Mouse (Mus musculus) granulocyte monocyte progenitor cell, adult 5-6 weeks (primary cell): Measurements from ENCODE around the gene Hebp1. TPM values are rescaled to one million over a fixed set of nuclear protein-coding genes. Genes with fewer than 3 reads are reported as not detected.

Experiments
- ATAC-seq: replicated peaks from 2 replicates; pipeline ENCODE4 v1.8.0; 2016; ENCODE audit warnings: mild to moderate bottlenecking, moderate TSS enrichment, inconsistent platforms; ENCODE audit not compliant: poor library complexity, severe bottlenecking
- total RNA-seq, 2 experiments: library from RNA; stranded (forward) in 1 of 2; stranded (reverse) in 1 of 2; fragments of 200-712, 200-1000 nt in 1 of 2; fragments of >200 nt in 1 of 2; fragmentation: Nextera tagmentation in 1 of 2; gene quantifications; 2 replicates each; pipeline ENCODE4 v1.2.3; 2014 to 2017

Gene Hebp1
- total RNA-seq, 2 experiments from 2014 or later: 10.8 to 29.6 TPM

- no peak for ATAC-seq
Observed at GRCm38 (mm10) chr6:135166262-135166661, 31.6 kb downstream of the Hebp1 start.

- ATAC-seq: no peak
Observed at GRCm38 (mm10) chr6:135165706-135166105, 32.1 kb downstream of the Hebp1 start.

GRCm38 (mm10) chr6:135165191-135165590 is 32.6 kb downstream of the Hebp1 start:
- ATAC-seq: no peak

- no peak for ATAC-seq
Observed at GRCm38 (mm10) chr6:135162861-135163260, 35.0 kb downstream of the Hebp1 start.

- ATAC-seq: no peak
Observed at GRCm38 (mm10) chr6:135162311-135162710, 35.5 kb downstream of the Hebp1 start.

GRCm38 (mm10) chr6:135161356-135161755 is 36.5 kb downstream of the Hebp1 start:
- peak; percentile 85 for ATAC-seq

- ATAC-seq: no peak
Observed at GRCm38 (mm10) chr6:135158509-135158908, 39.3 kb downstream of the Hebp1 start.

GRCm38 (mm10) chr6:135157496-135157895 is 40.3 kb downstream of the Hebp1 start:
- no peak for ATAC-seq

GRCm38 (mm10) chr6:135156597-135156996 is 41.2 kb downstream of the Hebp1 start:
- no peak for ATAC-seq

GRCm38 (mm10) chr6:135153719-135154118 is 44.1 kb downstream of the Hebp1 start:
- no peak for ATAC-seq

GRCm38 (mm10) chr6:135150311-135150710 is 47.5 kb downstream of the Hebp1 start:
- peak; percentile 82 for ATAC-seq

GRCm38 (mm10) chr6:135149722-135150121 is 48.1 kb downstream of the Hebp1 start:
- ATAC-seq: no peak

- ATAC-seq: no peak
Observed at GRCm38 (mm10) chr6:135149175-135149574, 48.6 kb downstream of the Hebp1 start.

GRCm38 (mm10) chr6:135148506-135148905 is 49.3 kb downstream of the Hebp1 start:
- ATAC-seq: peak; percentile 50; the same call in 1 of the 2 replicates

GRCm38 (mm10) chr6:135145976-135146375 is 51.8 kb downstream of the Hebp1 start:
- no peak for ATAC-seq

- ATAC-seq: peak; percentile 73
Observed at GRCm38 (mm10) chr6:135144516-135144915, 53.3 kb downstream of the Hebp1 start.

- no peak for ATAC-seq
Observed at GRCm38 (mm10) chr6:135143151-135143550, 54.7 kb downstream of the Hebp1 start.

- no peak for ATAC-seq
Observed at GRCm38 (mm10) chr6:135141451-135142147, 56.2 kb downstream of the Hebp1 start.

- ATAC-seq: no peak
Observed at GRCm38 (mm10) chr6:135138746-135139145, 59.1 kb downstream of the Hebp1 start.

GRCm38 (mm10) chr6:135138207-135138606 is 59.6 kb downstream of the Hebp1 start:
- no peak for ATAC-seq

- ATAC-seq: no peak
Observed at GRCm38 (mm10) chr6:135137736-135138135, 60.1 kb downstream of the Hebp1 start.

- no peak; the same call in 1 of the 2 replicates for ATAC-seq
Observed at GRCm38 (mm10) chr6:135136439-135137161, 61.2 kb downstream of the Hebp1 start.
